Mouse (Mus musculus): ENCODE data around the gene Kcng4. TPM values are rescaled to one million over a fixed set of nuclear protein-coding genes. Genes with fewer than 3 reads are reported as not detected.
A peak's percentile ranks its signal among the peaks of the same experiment; 100 is the strongest.

Kcng4 gene
- total RNA-seq, 2 experiments from 2014 or later = not detected

GRCm38 (mm10) chr8:119644429-119644960 lies 9.0 kb upstream of the Kcng4 start:
- ATAC-seq (replicated peaks; ENCODE audit: poor library complexity, severe bottlenecking) = no peak

- no peak for ATAC-seq (replicated peaks; ENCODE audit: poor library complexity, severe bottlenecking)
Observed at GRCm38 (mm10) chr8:119642960-119643359, 7.5 kb upstream of the Kcng4 start.

- ATAC-seq (replicated peaks; ENCODE audit: poor library complexity, severe bottlenecking) = no peak
Observed at GRCm38 (mm10) chr8:119641058-119641457, 5.6 kb upstream of the Kcng4 start.

- no peak for ATAC-seq (replicated peaks; ENCODE audit: poor library complexity, severe bottlenecking)
Observed at GRCm38 (mm10) chr8:119639798-119640197, 4.3 kb upstream of the Kcng4 start.

GRCm38 (mm10) chr8:119638261-119638660 lies 2.8 kb upstream of the Kcng4 start:
- ATAC-seq (replicated peaks; ENCODE audit: poor library complexity, severe bottlenecking) = no peak

- no peak for ATAC-seq (replicated peaks; ENCODE audit: poor library complexity, severe bottlenecking)
Observed at GRCm38 (mm10) chr8:119637381-119637780, 1.9 kb upstream of the Kcng4 start.

- no peak for ATAC-seq (replicated peaks; ENCODE audit: poor library complexity, severe bottlenecking)
Observed at GRCm38 (mm10) chr8:119636766-119637165, 1.3 kb upstream of the Kcng4 start.

GRCm38 (mm10) chr8:119635958-119636357 lies 478 bp upstream of the Kcng4 start:
- ATAC-seq (replicated peaks; ENCODE audit: poor library complexity, severe bottlenecking) = 0 out of 2 replicates have a peak, but pooled peaks have one; percentile 4

GRCm38 (mm10) chr8:119634616-119635336 lies 704 bp downstream of the Kcng4 start:
- peak; percentile 36; the same call in 1 of the 2 replicates for ATAC-seq (replicated peaks; ENCODE audit: poor library complexity, severe bottlenecking)

GRCm38 (mm10) chr8:119632909-119633308 lies 2.6 kb downstream of the Kcng4 start:
- no peak for ATAC-seq (replicated peaks; ENCODE audit: poor library complexity, severe bottlenecking)

GRCm38 (mm10) chr8:119632246-119632645 lies 3.2 kb downstream of the Kcng4 start:
- ATAC-seq (replicated peaks; ENCODE audit: poor library complexity, severe bottlenecking) = no peak

GRCm38 (mm10) chr8:119630841-119631240 lies 4.6 kb downstream of the Kcng4 start:
- no peak for ATAC-seq (replicated peaks; ENCODE audit: poor library complexity, severe bottlenecking)

GRCm38 (mm10) chr8:119627613-119628359 lies 7.7 kb downstream of the Kcng4 start:
- ATAC-seq (replicated peaks; ENCODE audit: poor library complexity, severe bottlenecking) = no peak

GRCm38 (mm10) chr8:119627199-119627598 lies 8.3 kb downstream of the Kcng4 start:
- no peak for ATAC-seq (replicated peaks; ENCODE audit: poor library complexity, severe bottlenecking)

GRCm38 (mm10) chr8:119625788-119626187 lies 9.7 kb downstream of the Kcng4 start:
- no peak for ATAC-seq (replicated peaks; ENCODE audit: poor library complexity, severe bottlenecking)

GRCm38 (mm10) chr8:119624916-119625315 lies 10.6 kb downstream of the Kcng4 start:
- ATAC-seq (replicated peaks; ENCODE audit: poor library complexity, severe bottlenecking) = no peak

- 0 out of 2 replicates have a peak, but pooled peaks have one; percentile 5 for ATAC-seq (replicated peaks; ENCODE audit: poor library complexity, severe bottlenecking)
Observed at GRCm38 (mm10) chr8:119623744-119624143, 11.7 kb downstream of the Kcng4 start.

- ATAC-seq (replicated peaks; ENCODE audit: poor library complexity, severe bottlenecking) = no peak
Observed at GRCm38 (mm10) chr8:119623061-119623460, 12.4 kb downstream of the Kcng4 start.

GRCm38 (mm10) chr8:119622555-119622954 lies 12.9 kb downstream of the Kcng4 start:
- ATAC-seq (replicated peaks; ENCODE audit: poor library complexity, severe bottlenecking) = peak; percentile 66

GRCm38 (mm10) chr8:119620848-119621465 lies 14.5 kb downstream of the Kcng4 start:
- ATAC-seq (replicated peaks; ENCODE audit: poor library complexity, severe bottlenecking) = no peak

All from granulocyte monocyte progenitor cell, adult 5-6 weeks (primary cell).